Mouse (Mus musculus) cerebellum, adult 2 months (tissue): ENCODE measurements around the gene Diras2.

ENCODE experiments used
- CTCF ChIP-seq: fragments of 200-500 bp; IDR thresholded peaks from 2 replicates; pipeline ENCODE4 v1.5.1; 2011; ENCODE audit warnings: low read depth, mild to moderate bottlenecking, control low read depth, low read length, moderate library complexity, borderline replicate concordance; ENCODE audit not compliant: insufficient read depth
- POLR2A ChIP-seq: fragments of 200-500 bp; IDR thresholded peaks from 2 replicates; pipeline ENCODE4 v1.6.1; 2011; ENCODE audit warnings: low read length, control low read depth, borderline replicate concordance; ENCODE audit not compliant: insufficient read depth

- peak; percentile 35; the same call in 1 of the 2 replicates for TF ChIP-seq POLR2A
- no peak for TF ChIP-seq CTCF
Observed at GRCm38 (mm10) chr13:52512356-52512755, 18.7 kb downstream of the Diras2 start.
